Mouse (Mus musculus): ENCODE data around the gene Pidd1.
A peak's percentile ranks its signal among the peaks of the same experiment; 100 is the strongest.

GRCm38 (mm10) chr7:141443828-141444237 is at the start of gene Pidd1:
- TF ChIP-seq MAX (IDR thresholded peaks at IDR 0.05; ENCODE audit: low read length) (peak; percentile 44; the same call in 1 of the 2 replicates), MYC (IDR thresholded peaks at IDR 0.05; ENCODE audit: low read depth, low read length) (peak; percentile 45; the same call in 1 of the 2 replicates), CTCF (conservative IDR thresholded peaks at IDR 0.05 in 1 of 2, IDR thresholded peaks at IDR 0.05 in 1 of 2; ENCODE audit: low read depth in 2 of 2, low read length in 2 of 2) (no peak), EP300 (IDR thresholded peaks at IDR 0.05; ENCODE audit: low read length) (no peak), USF1 (IDR thresholded peaks at IDR 0.05; ENCODE audit: low read depth, low read length) (no peak), CHD1 (IDR thresholded peaks at IDR 0.05; ENCODE audit: low read depth, low read length) (no peak; the same call in 1 of the 2 replicates), POLR2A (IDR thresholded peaks at IDR 0.05; ENCODE audit: low read depth, low read length) (peak; percentile 84), MXI1 (IDR thresholded peaks at IDR 0.05; ENCODE audit: low read depth, low read length) (peak; percentile 86; the same call in 1 of the 2 replicates), GABPA (IDR thresholded peaks at IDR 0.05; ENCODE audit: insufficient replicate concordance, low read depth, low read length) (no peak), CHD2 (IDR thresholded peaks at IDR 0.05; ENCODE audit: low read length) (no peak), RCOR1 (conservative IDR thresholded peaks at IDR 0.05; ENCODE audit: low read depth, low read length) (no peak)

Data from CH12.LX (cell line).